Mouse (Mus musculus) brain, embryonic 18.5 days (tissue): ENCODE results near the gene Dirc2.
A peak's percentile ranks its signal among the peaks of the same experiment; 100 is the strongest.

Experiments
- DNase-seq: peaks from one replicate; pipeline ENCODE4 v3.0.0-alpha.2; 2012; ENCODE audit warnings: low read depth, low spot score

The Dirc2 gene

DNA sequence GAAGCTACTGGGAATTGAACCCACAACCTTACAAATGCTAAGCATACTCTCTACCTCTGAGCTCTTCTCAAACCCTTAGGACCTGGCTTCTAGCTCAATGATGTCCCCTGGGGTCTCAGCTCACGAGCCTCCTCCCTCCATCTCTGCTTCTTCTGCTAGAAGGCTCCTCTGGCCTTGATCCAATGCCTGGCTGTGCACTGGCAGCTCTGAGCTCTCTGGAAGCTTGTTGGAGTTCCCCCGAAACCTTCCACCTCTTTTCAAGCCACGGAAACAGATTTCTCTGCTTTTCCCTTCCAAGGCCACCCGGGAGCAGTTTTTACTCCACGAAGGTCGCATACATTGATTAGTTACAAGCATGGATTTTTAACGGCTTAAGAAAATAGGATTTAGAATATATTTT lies 82.7 kb downstream of the Dirc2 start:
- no peak for DNase-seq

- peak; percentile 45 for DNase-seq
Observed at GRCm38 (mm10) chr16:35685027-35685426, 84.1 kb downstream of the Dirc2 start.

DNA sequence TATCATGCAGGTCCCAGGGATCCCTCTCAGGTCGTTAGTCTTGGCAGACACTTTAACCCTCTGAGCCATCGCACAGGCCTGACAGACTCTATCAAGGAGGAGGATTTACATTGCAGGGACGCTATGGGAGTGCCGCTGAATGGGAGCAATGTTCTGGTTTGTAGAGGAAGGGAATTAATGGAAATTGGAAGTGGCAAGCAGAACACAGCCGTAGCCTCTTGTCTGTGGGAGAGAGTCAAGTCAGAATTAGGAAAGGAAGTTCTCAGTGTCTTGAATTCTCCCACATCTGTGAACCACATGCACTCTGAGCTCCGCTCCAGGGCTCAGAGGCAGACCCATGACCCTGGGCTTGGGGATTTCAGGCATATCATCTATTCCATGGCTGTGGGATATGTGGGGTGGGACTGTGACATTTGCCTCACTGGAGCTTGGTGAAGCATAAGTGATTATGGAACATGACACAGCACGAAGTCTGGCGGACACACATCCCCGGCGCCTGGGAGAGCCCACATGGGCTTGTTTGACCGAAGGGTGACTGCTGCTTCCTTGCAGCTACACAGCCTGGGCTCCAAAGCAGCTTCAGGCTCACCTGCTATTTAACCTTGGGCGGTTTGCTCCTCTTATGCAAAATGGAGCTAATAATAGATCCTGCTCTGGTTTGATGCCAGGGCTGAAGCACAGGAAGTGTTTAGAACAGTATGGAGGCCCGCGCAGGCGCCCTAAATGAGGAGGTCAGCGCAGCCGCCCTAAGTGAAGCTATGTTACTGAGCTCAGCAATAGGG lies 87.6 kb downstream of the Dirc2 start:
- no peak for DNase-seq

DNA sequence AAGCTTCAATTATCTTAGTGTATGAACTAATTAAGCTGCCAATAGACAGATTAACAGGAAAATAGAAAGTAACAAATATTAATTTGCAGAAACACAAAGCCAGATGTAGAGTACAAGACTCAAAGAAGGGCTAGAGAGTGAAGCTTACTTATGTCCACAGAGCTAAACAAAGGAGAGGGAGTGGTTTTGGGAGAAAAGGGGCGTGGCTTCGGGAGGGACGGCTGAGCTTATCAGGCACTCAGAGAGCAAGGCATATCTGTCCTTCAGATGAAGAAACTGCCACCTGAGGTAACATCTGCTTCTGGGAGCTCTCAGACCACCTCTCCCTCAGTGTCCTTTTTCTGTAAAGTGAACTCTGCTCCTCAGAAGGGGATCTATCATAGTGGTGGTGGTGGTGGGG lies 90.7 kb downstream of the Dirc2 start:
- DNase-seq, result no peak

GRCm38 (mm10) chr16:35677511-35678113 lies 91.5 kb downstream of the Dirc2 start:
- DNase-seq, result no peak

GRCm38 (mm10) chr16:35664847-35665246 lies 104.3 kb downstream of the Dirc2 start:
- no peak for DNase-seq

DNA sequence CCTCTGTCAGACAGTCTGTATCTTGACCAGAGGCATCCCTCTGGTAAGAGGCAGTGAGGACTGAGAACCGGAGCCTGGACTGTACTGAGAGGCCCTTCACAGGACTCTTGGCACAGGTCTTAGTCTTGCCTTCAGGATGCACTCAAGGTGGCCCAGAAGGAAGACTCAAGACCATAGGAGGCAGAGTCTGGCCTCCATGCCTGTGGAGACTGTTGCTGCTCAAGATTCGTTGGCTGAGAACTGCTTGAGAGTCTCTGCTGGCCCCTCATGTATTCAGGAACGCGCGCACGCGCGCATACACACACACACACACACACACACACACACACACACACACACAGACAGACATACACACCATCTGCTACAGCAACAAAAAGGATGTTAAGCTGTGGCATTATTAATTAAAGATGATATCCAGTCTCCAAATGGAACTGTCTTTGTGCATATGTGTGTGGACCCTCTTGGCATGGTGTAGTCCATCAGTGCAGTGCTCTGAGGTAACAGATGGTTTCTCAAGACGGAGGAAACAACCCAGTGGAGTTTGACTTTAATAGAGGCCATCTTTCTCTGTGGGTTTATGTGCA lies 105.2 kb downstream of the Dirc2 start:
- DNase-seq, result no peak

DNA sequence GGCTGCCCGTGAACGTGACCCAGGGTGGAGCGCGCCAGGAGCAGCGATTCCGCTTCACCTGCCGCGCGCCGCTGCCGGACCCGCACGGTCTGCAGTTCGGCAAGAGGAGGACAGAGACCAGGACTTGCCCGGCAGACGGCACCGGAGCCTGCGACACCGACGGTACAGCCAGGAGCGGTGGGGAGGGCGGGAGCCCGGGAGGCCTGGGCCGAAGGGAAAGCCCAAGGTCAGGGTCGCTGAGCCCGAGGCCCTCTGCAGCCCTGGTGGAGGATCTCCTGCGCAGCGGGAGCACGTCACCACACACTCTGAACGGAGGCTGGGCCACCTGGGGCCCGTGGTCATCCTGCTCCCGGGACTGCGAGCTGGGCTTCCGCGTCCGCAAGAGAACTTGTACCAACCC lies 108.9 kb downstream of the Dirc2 start:
- no peak for DNase-seq

GRCm38 (mm10) chr16:35653951-35654350 lies 115.2 kb downstream of the Dirc2 start:
- DNase-seq, result no peak

- no peak for DNase-seq
Observed at GRCm38 (mm10) chr16:35652706-35653105, 116.5 kb downstream of the Dirc2 start.

- DNase-seq, result no peak
Observed at GRCm38 (mm10) chr16:35652206-35652605, 117.0 kb downstream of the Dirc2 start.

- DNase-seq, result no peak
Observed at GRCm38 (mm10) chr16:35648862-35649261, 120.3 kb downstream of the Dirc2 start.
